Mouse (Mus musculus) embryo, embryonic 10.5 days (tissue): ENCODE data around the gene Igsf8.

ENCODE experiments used
- DNase-seq: peaks from one replicate; pipeline ENCODE4 v3.0.0-alpha.2; 2015; ENCODE audit warnings: low spot score

Igsf8 gene

GRCm38 (mm10) chr1:172274116-172274515 is 12.7 kb downstream of the Igsf8 start:
- DNase-seq: no peak

GRCm38 (mm10) chr1:172274547-172274946 is 13.1 kb downstream of the Igsf8 start:
- DNase-seq: no peak

GRCm38 (mm10) chr1:172277172-172277571 is 15.7 kb downstream of the Igsf8 start:
- no peak for DNase-seq

GRCm38 (mm10) chr1:172278328-172278727 is 16.9 kb downstream of the Igsf8 start:
- DNase-seq: no peak

- DNase-seq: no peak
These were observed 18.5 kb downstream of the Igsf8 start for GRCm38 (mm10) chr1:172279768-172280509.

- no peak for DNase-seq
These were observed 20.2 kb downstream of the Igsf8 start for GRCm38 (mm10) chr1:172281522-172282254.

- DNase-seq: no peak
These were observed 21.6 kb downstream of the Igsf8 start for GRCm38 (mm10) chr1:172283073-172283472.

GRCm38 (mm10) chr1:172284221-172284620 is 22.8 kb downstream of the Igsf8 start:
- DNase-seq: no peak

- no peak for DNase-seq
These were observed 25.3 kb downstream of the Igsf8 start for GRCm38 (mm10) chr1:172286740-172287139.

GRCm38 (mm10) chr1:172288900-172289616 is 27.6 kb downstream of the Igsf8 start:
- no peak for DNase-seq

GRCm38 (mm10) chr1:172289617-172289946 is 28.1 kb downstream of the Igsf8 start:
- no peak for DNase-seq

- no peak for DNase-seq
These were observed 31.4 kb downstream of the Igsf8 start for GRCm38 (mm10) chr1:172292880-172293279.

GRCm38 (mm10) chr1:172293449-172293848 is 32.0 kb downstream of the Igsf8 start:
- DNase-seq: no peak

GRCm38 (mm10) chr1:172295751-172296197 is 34.3 kb downstream of the Igsf8 start:
- no peak for DNase-seq

GRCm38 (mm10) chr1:172296816-172297510 is 35.5 kb downstream of the Igsf8 start:
- DNase-seq: no peak

- DNase-seq: peak; percentile 78
These were observed 36.4 kb downstream of the Igsf8 start, which contains the start of gene Atp1a2 for GRCm38 (mm10) chr1:172297611-172298537. TSS of gene Atp1a2 (minus strand) at chr1:172298064.

GRCm38 (mm10) chr1:172299528-172299927 is 38.1 kb downstream of the Igsf8 start:
- no peak for DNase-seq

- DNase-seq: no peak
These were observed 38.8 kb downstream of the Igsf8 start for GRCm38 (mm10) chr1:172300247-172300646.

GRCm38 (mm10) chr1:172301180-172301579 is 39.7 kb downstream of the Igsf8 start:
- peak; percentile 39 for DNase-seq

- no peak for DNase-seq
These were observed 40.9 kb downstream of the Igsf8 start for GRCm38 (mm10) chr1:172302311-172302710.

GRCm38 (mm10) chr1:172302851-172303250 is 41.4 kb downstream of the Igsf8 start:
- DNase-seq: peak; percentile 71
